21 mouse cellular contexts compared by ENCODE assay signal in the genomic region with DNA sequence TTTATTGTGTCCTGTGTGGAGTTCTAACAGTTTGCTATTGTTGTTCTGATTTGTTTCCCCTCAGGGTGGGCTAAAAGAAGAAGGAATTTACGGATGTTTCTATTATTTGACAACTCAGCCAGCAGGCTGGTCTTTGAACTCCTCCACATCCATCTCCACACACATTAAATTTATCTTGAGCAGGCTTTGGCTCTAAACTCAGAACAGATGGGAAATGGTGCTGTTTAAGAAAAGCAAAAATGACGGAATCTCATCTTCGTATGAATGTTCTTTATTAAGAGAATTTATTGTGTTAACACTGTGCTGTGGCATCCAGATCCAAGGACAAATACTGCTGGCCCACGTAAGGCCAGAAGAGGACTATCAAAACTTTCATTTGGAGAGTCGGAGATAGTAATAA.
DNase-seq lines count a peak whose midpoint lies in the region; ATAC-seq and TF ChIP-seq lines count a peak whose summit lies in the region.
"Had no signal": no experiment of that assay in that cellular context is flagged by ENCODE, and none has a peak within 500 bp of the region (broad histone marks: within the 10 kb centered on the region; RNA-seq: fewer than 3 reads in every experiment).

No protein-coding gene starts in this region.

- DNase-seq in frontal cortex, adult 2 months (ENCODE audit: extremely low spot score in 1 of 2, low spot score in 1 of 2): peak; percentile 9 to 50
- DNase-seq in frontal cortex, postnatal 14 days (ENCODE audit: low spot score in 2 of 2): no peak
- DNase-seq in lung, embryonic 14.5 days: peak; percentile 13
- DNase-seq in lung, postnatal 36 days: no peak
- DNase-seq in forelimb bud, embryonic 11.5 days (ENCODE audit: low read depth, low spot score): peak; percentile 57
- DNase-seq in telencephalon, adult 2 months (ENCODE audit: low read depth, low spot score): peak; percentile 77
- DNase-seq in thymus, postnatal 10 days (ENCODE audit: low spot score in 2 of 2): no peak
- DNase-seq: adrenal gland, postnatal 25 days; cerebellum, adult 9-11 months; gastrocnemius, adult 2 months; heart, adult 11 months; kidney, adult 11 months; kidney, postnatal 25 days; liver; liver, postnatal 0 days; thymus, adult 18-20 months had no signal

- no peak for ATAC-seq in lung, embryonic 14.5 days (ENCODE audit: insufficient read depth)
- ATAC-seq: activated CD4-positive, CD25-positive, alpha-beta regulatory T cell, adult 4 months; liver, postnatal 0 days; Patski had no signal

- no peaks in the 10 kb centered on the region for H3K4me1 ChIP-seq in lung, embryonic 14.5 days (ENCODE audit: insufficient read depth)
- H3K4me1 ChIP-seq: neural tube, embryonic 12.5 days had no signal

- H3K36me3 ChIP-seq in lung, embryonic 14.5 days (ENCODE audit: insufficient read depth): no peaks in the 10 kb centered on the region
- H3K36me3 ChIP-seq: neural tube, embryonic 12.5 days had no signal

- no peaks in the 10 kb centered on the region for H3K9me3 ChIP-seq in lung, embryonic 14.5 days (ENCODE audit: low read depth, low read length)
- H3K9me3 ChIP-seq: neural tube, embryonic 12.5 days had no signal

- no peaks in the 10 kb centered on the region for H3K27me3 ChIP-seq in lung, embryonic 14.5 days (ENCODE audit: insufficient read depth, low read length)
- H3K27me3 ChIP-seq: neural tube, embryonic 12.5 days had no signal

- H3K27ac ChIP-seq in lung, embryonic 14.5 days (ENCODE audit: low read depth): no peak overlapping the region
- H3K27ac ChIP-seq: gastrocnemius, adult 2 months; hindbrain, postnatal 0 days; neural tube, embryonic 12.5 days had no signal

- no peak overlapping the region for H3K4me2 ChIP-seq in lung, embryonic 14.5 days
- H3K4me2 ChIP-seq: midbrain, embryonic 11.5 days; neural tube, embryonic 12.5 days had no signal

- H3K4me3 ChIP-seq in lung, embryonic 14.5 days (ENCODE audit: low read depth, low read length): no peak overlapping the region
- H3K4me3 ChIP-seq: gastrocnemius, adult 2 months; neural tube, embryonic 12.5 days had no signal

- TF ChIP-seq CTCF in lung, embryonic 14.5 days (IDR thresholded peaks at IDR 0.05; ENCODE audit: low read depth): no peak

- H3K9ac ChIP-seq in lung, embryonic 14.5 days: no peak overlapping the region
- H3K9ac ChIP-seq: liver, postnatal 0 days; neural tube, embryonic 12.5 days had no signal

- WGBS in lung, embryonic 14.5 days: 30% methylated on average over 5 of the region's 5 CpGs

Comparison
In these comparisons a context has a peak if more than half of its experiments do, and no peak if none do; other contexts are left out.
1. DNase-seq: peak in frontal cortex, adult 2 months (2 of 2), lung, embryonic 14.5 days (single experiment), forelimb bud, embryonic 11.5 days (single experiment) and telencephalon, adult 2 months (single experiment); none in frontal cortex, postnatal 14 days (0 of 2), lung, postnatal 36 days (single experiment) and thymus, postnatal 10 days (0 of 2).